9 mouse cellular contexts compared by ENCODE assay signal in genomic region chr8:70585258-70585652, GRCm38 (mm10). TPM values are rescaled to one million over a fixed set of nuclear protein-coding genes. Genes with fewer than 3 reads are reported as not detected.
DNase-seq lines count a peak whose midpoint lies in the region; ATAC-seq lines count a peak whose summit lies in the region.
"Had no signal": no experiment of that assay in that cellular context is flagged by ENCODE, and none has a peak within 500 bp of the region (broad histone marks: within the 10 kb centered on the region; RNA-seq: fewer than 3 reads in every experiment).

No protein-coding gene starts in this region.

- ATAC-seq in common myeloid progenitor, adult 5-6 weeks (replicated peaks; ENCODE audit: low read depth, poor library complexity, severe bottlenecking) = peak; percentile 89

- DNase-seq in cerebellum, adult 11-12 months = peak; percentile 64
- DNase-seq in cerebellum, adult 11 months = no peak
- DNase-seq in ES-CJ7 (ENCODE audit: low read depth, low spot score) = peak; percentile 67
- peak; percentile 62 for DNase-seq in heart, adult 8-10 months (ENCODE audit: low spot score)
- peak; percentile 77 for DNase-seq in kidney, adult 9 months
- peak; percentile 77 for DNase-seq in lung, postnatal 10 days
- DNase-seq in skeletal muscle tissue, adult 2 months (ENCODE audit: low read depth, low spot score) = peak; percentile 66

RNA-seq across cellular contexts. Expression of gene Isyna1, which starts 8.9 kb away (rescaled TPM):
- 35.0 and 43.9 TPM in 2 replicates for total RNA-seq in common myeloid progenitor, adult 5-6 weeks (2017)
- 10 to 100 TPM; 15.5 to 37.5 (median 23.7) TPM for total RNA-seq in heart, adult 8-10 months (2022)

RNA-seq across cellular contexts. Expression of gene Ssbp4, which starts 23.4 kb away (rescaled TPM):
- 43.8 and 58.4 TPM in 2 replicates for total RNA-seq in common myeloid progenitor, adult 5-6 weeks (2017)
- total RNA-seq in heart, adult 8-10 months (2022) = 10 to 100 TPM; 29.1 to 34.1 (median 31.3) TPM

RNA-seq across cellular contexts. Expression of gene Lrrc25, which starts 30.7 kb away (rescaled TPM):
- total RNA-seq in common myeloid progenitor, adult 5-6 weeks (2017) = 1.6 and 2.6 TPM in 2 replicates
- 1 to 10 TPM; 1.4 to 2.3 (median 1.8) TPM for total RNA-seq in heart, adult 8-10 months (2022)

RNA-seq across cellular contexts. Expression of gene Ell, which starts 46.0 kb away (rescaled TPM):
- 8.1 and 10.5 TPM in 2 replicates for total RNA-seq in common myeloid progenitor, adult 5-6 weeks (2017)
- total RNA-seq in heart, adult 8-10 months (2022) = 10 to 100 TPM in 3 of 4 experiments, 1 to 10 TPM in 1; 9.3 to 12.4 (median 10.6) TPM

RNA-seq across cellular contexts. Expression of gene Gdf15, which starts 47.0 kb away (rescaled TPM):
- 0.29 TPM in 1 of 2 replicates, not detected in the other for total RNA-seq in common myeloid progenitor, adult 5-6 weeks (2017)
- total RNA-seq in heart, adult 8-10 months (2022) = 1 to 10 TPM in 2 of 4 experiments, under 1 TPM in 2; 0.69 to 1.9 (median 1.2) TPM
- total RNA-seq: layer of hippocampus, adult 18-20 months had no signal
